ENCODE assay signal across 9 mouse cellular contexts in the genomic region with DNA sequence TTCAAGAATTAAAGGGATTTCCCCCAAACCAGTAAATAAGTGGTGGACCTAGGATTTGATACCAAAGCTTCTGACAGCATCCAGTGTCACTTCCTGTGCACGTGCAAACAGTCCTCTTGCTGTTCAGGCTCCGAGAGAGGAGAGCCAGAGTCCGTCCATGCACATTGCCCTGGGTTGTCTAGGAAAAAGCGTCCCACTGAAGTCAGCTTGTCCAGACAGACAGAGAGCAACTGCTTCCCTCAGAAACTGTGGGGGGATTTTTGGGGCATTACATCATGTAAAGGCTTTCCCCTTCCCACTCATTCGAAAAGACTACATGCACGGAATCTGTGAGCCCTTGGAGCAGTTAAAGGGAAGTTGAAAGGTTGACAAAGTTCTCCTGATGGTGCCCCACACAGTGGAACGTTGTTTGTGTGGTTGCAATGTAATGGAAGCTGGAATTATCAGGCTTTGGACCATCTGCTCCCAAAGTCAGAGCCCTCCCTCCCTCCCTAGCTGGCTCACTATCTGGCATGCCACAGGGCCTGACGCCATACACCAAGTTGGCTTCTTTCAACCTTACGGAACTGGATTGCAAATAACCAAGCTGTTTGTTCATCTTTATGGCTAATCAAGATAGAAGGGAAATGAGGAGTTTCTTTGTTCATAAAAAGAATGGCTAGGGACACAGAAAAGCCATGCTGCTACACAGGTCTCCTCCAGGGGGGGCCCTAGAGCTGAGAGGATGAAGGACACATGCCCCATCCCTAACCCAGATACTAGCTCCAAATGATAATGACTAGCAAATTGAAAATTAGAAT. TPM values are rescaled to one million over a fixed set of nuclear protein-coding genes. Genes with fewer than 3 reads are reported as not detected.
DNase-seq lines count a peak whose midpoint lies in the region; ATAC-seq and TF ChIP-seq lines count a peak whose summit lies in the region.
"Had no signal": no experiment of that assay in that cellular context is flagged by ENCODE, and none has a peak within 500 bp of the region (broad histone marks: within the 10 kb centered on the region; RNA-seq: fewer than 3 reads in every experiment).

No protein-coding gene starts in this region.

- H3K4me1 ChIP-seq in MEL (ENCODE audit: control insufficient read depth in 1 of 2, insufficient read depth in 2 of 2, low read length in 2 of 2) = peaks cover 9 to 19% of the 10 kb centered on the region in 2 experiments
- H3K4me1 ChIP-seq in intestine, embryonic 16.5 days (ENCODE audit: control insufficient read depth, insufficient read depth, low read length) = peaks cover 29% of the 10 kb centered on the region
- peaks cover 36% of the 10 kb centered on the region for H3K4me1 ChIP-seq in lung, embryonic 14.5 days (ENCODE audit: insufficient read depth)
- peaks cover 30% of the 10 kb centered on the region; the same call in 1 of the 2 replicates for H3K4me1 ChIP-seq in stomach, embryonic 14.5 days (ENCODE audit: control insufficient read depth, insufficient read depth, low read length)

- peak; percentile 45 for ATAC-seq in intestine, embryonic 16.5 days
- ATAC-seq in lung, embryonic 14.5 days (ENCODE audit: insufficient read depth) = no peak
- ATAC-seq in stomach, embryonic 14.5 days (ENCODE audit: insufficient number of reproducible peaks, insufficient read depth, low FRiP score, low read depth) = peak; percentile 42; the same call in 1 of the 2 replicates

- DNase-seq in kidney, adult 18-20 months = peak; percentile 40
- no peak for DNase-seq in kidney, adult 11 months
- peak; percentile 81 for DNase-seq in MEL (ENCODE audit: low read depth, low spot score)
- peak; percentile 48 for DNase-seq in embryo, embryonic 11 days
- peak; percentile 57 for DNase-seq in lung, embryonic 14.5 days
- DNase-seq in urinary bladder, adult 18-20 months (ENCODE audit: low spot score in 2 of 2) = no peak

- H3K4me2 ChIP-seq in intestine, embryonic 16.5 days (ENCODE audit: low read depth, low read length) = no peak overlapping the region
- no peak overlapping the region for H3K4me2 ChIP-seq in lung, embryonic 14.5 days
- no peak overlapping the region for H3K4me2 ChIP-seq in stomach, embryonic 14.5 days (replicated peaks; ENCODE audit: low read depth, low read length)

- no peak overlapping the region for H3K27ac ChIP-seq in MEL (ENCODE audit: control insufficient read depth, low read depth, low read length)
- H3K27ac ChIP-seq in intestine, embryonic 16.5 days (ENCODE audit: low read length) = peak overlapping the region; percentile 33
- peak overlapping the region; percentile 32; the same call in 1 of the 2 replicates for H3K27ac ChIP-seq in lung, embryonic 14.5 days (ENCODE audit: low read depth)
- H3K27ac ChIP-seq in stomach, embryonic 14.5 days (ENCODE audit: low read length) = peak overlapping the region; percentile 35; the same call in 1 of the 2 replicates

- no peaks in the 10 kb centered on the region for H3K27me3 ChIP-seq in MEL (ENCODE audit: control insufficient read depth in 1 of 2, insufficient read depth in 2 of 2, low read length in 2 of 2)
- H3K27me3 ChIP-seq in intestine, embryonic 16.5 days (replicated peaks; ENCODE audit: control insufficient read depth, insufficient read depth, low read length) = no peaks in the 10 kb centered on the region
- no peaks in the 10 kb centered on the region for H3K27me3 ChIP-seq in lung, embryonic 14.5 days (ENCODE audit: insufficient read depth, low read length)
- H3K27me3 ChIP-seq in stomach, embryonic 14.5 days (ENCODE audit: control insufficient read depth, insufficient read depth, low read length) = no peaks in the 10 kb centered on the region

- no peak for TF ChIP-seq EP300 in MEL (IDR thresholded peaks at IDR 0.05; ENCODE audit: low read depth in 1 of 2, low read length in 2 of 2)

- H3K9ac ChIP-seq in MEL (ENCODE audit: control insufficient read depth, low read depth, low read length, poor library complexity, severe bottlenecking) = no peak overlapping the region
- no peak overlapping the region for H3K9ac ChIP-seq in intestine, embryonic 16.5 days (ENCODE audit: low read depth, low read length)
- no peak overlapping the region for H3K9ac ChIP-seq in lung, embryonic 14.5 days
- H3K9ac ChIP-seq in stomach, embryonic 14.5 days (replicated peaks; ENCODE audit: low read depth, low read length) = no peak overlapping the region

- peak; percentile 73 to 80 (median 79) for TF ChIP-seq CTCF in MEL (IDR thresholded peaks at IDR 0.05 in 2 of 3, conservative IDR thresholded peaks at IDR 0.05 in 1 of 3; ENCODE audit: control insufficient read depth in 1 of 3, insufficient read depth in 1 of 3, low read depth in 2 of 3, low read length in 3 of 3, poor library complexity in 1 of 3, severe bottlenecking in 1 of 3)
- peak; percentile 63 for TF ChIP-seq CTCF in lung, embryonic 14.5 days (IDR thresholded peaks at IDR 0.05; ENCODE audit: low read depth)

- TF ChIP-seq POLR2A in MEL (IDR thresholded peaks at IDR 0.05; ENCODE audit: control insufficient read depth in 1 of 2, insufficient read depth in 1 of 2, low read depth in 1 of 2, low read length in 2 of 2, poor library complexity in 1 of 2) = no peak

- no peaks in the 10 kb centered on the region for H3K79me2 ChIP-seq in MEL (ENCODE audit: control insufficient read depth, insufficient read depth, low read length, poor library complexity)

- no peaks in the 10 kb centered on the region for H3K9me3 ChIP-seq in MEL (replicated peaks; ENCODE audit: insufficient read depth, low read length)
- no peaks in the 10 kb centered on the region for H3K9me3 ChIP-seq in intestine, embryonic 16.5 days (ENCODE audit: control insufficient read depth, low read length)
- H3K9me3 ChIP-seq in lung, embryonic 14.5 days (ENCODE audit: low read depth, low read length) = no peaks in the 10 kb centered on the region
- H3K9me3 ChIP-seq in stomach, embryonic 14.5 days (ENCODE audit: control insufficient read depth, low read depth, low read length) = no peaks in the 10 kb centered on the region

- H3K4me3 ChIP-seq in MEL (ENCODE audit: control insufficient read depth in 1 of 2, insufficient read depth in 1 of 2, low read depth in 2 of 2, low read length in 2 of 2) = no peak overlapping the region
- H3K4me3 ChIP-seq in intestine, embryonic 16.5 days (ENCODE audit: low read length) = no peak overlapping the region
- no peak overlapping the region for H3K4me3 ChIP-seq in lung, embryonic 14.5 days (ENCODE audit: low read depth, low read length)
- no peak overlapping the region for H3K4me3 ChIP-seq in stomach, embryonic 14.5 days (ENCODE audit: low read depth, low read length)
- H3K4me3 ChIP-seq: myocyte had no signal

- WGBS in intestine, embryonic 16.5 days = 43% methylated on average over 9 of the region's 9 CpGs
- 41% methylated on average over 9 of the region's 9 CpGs for WGBS in lung, embryonic 14.5 days
- WGBS in stomach, embryonic 14.5 days = 36% methylated on average over 9 of the region's 9 CpGs

- peak; percentile 52 for TF ChIP-seq RAD21 in MEL (IDR thresholded peaks at IDR 0.05; ENCODE audit: low read depth, low read length)

- H3K36me3 ChIP-seq in MEL (ENCODE audit: control insufficient read depth in 1 of 2, insufficient read depth in 2 of 2, low read length in 2 of 2) = peaks cover 0 to 19% of the 10 kb centered on the region in 2 experiments; a peak in 2 of 4 replicates
- H3K36me3 ChIP-seq in intestine, embryonic 16.5 days (ENCODE audit: control insufficient read depth, insufficient read depth, low read length) = no peaks in the 10 kb centered on the region
- no peaks in the 10 kb centered on the region for H3K36me3 ChIP-seq in lung, embryonic 14.5 days (ENCODE audit: insufficient read depth)
- no peaks in the 10 kb centered on the region for H3K36me3 ChIP-seq in stomach, embryonic 14.5 days (ENCODE audit: control insufficient read depth, insufficient read depth, low read length)

TF ChIP-seq in MEL, 35 proteins besides CTCF, POLR2A, EP300 and RAD21 (continues in another document):
- no peak for TF ChIP-seq MEF2A (IDR thresholded peaks at IDR 0.05; ENCODE audit: extremely low read depth, insufficient replicate concordance, low read depth, low read length, poor library complexity, severe bottlenecking)
- TF ChIP-seq CHD1 (IDR thresholded peaks at IDR 0.05; ENCODE audit: low read depth, low read length) = no peak
- TF ChIP-seq BHLHE40 (IDR thresholded peaks at IDR 0.05; ENCODE audit: borderline replicate concordance, low read depth, low read length) = peak; percentile 8; the same call in 1 of the 2 replicates
- no peak for TF ChIP-seq MAZ (IDR thresholded peaks at IDR 0.05; ENCODE audit: low read depth, low read length)
- no peak for TF ChIP-seq POLR2AphosphoS2 (IDR thresholded peaks at IDR 0.05; ENCODE audit: low read length)
- TF ChIP-seq MAFK (IDR thresholded peaks at IDR 0.05; ENCODE audit: borderline replicate concordance, low read depth, low read length) = no peak
- peak; percentile 59 for TF ChIP-seq SMC3 (IDR thresholded peaks at IDR 0.05; ENCODE audit: low read depth, low read length)
- TF ChIP-seq SIN3A (IDR thresholded peaks at IDR 0.05; ENCODE audit: low read length) = peak; percentile 44; the same call in 1 of the 2 replicates
- TF ChIP-seq TAL1 (IDR thresholded peaks at IDR 0.05; ENCODE audit: low read length) = no peak
- TF ChIP-seq MXI1 (IDR thresholded peaks at IDR 0.05; ENCODE audit: low read depth, low read length) = 0 out of 2 replicates have a peak, but pooled peaks have one; percentile 39
- no peak for TF ChIP-seq NELFE (IDR thresholded peaks at IDR 0.05; ENCODE audit: low read depth, low read length)
- TF ChIP-seq NRF1 (IDR thresholded peaks at IDR 0.05; ENCODE audit: insufficient read depth, low read depth, low read length, poor library complexity, severe bottlenecking) = no peak
- no peak for TF ChIP-seq TBP (IDR thresholded peaks at IDR 0.05; ENCODE audit: low read depth, low read length)
- no peak for TF ChIP-seq JUND (IDR thresholded peaks at IDR 0.05; ENCODE audit: low read depth, low read length)
- peak; percentile 69; the same call in 1 of the 2 replicates for TF ChIP-seq MYC (IDR thresholded peaks at IDR 0.05; ENCODE audit: low read depth, low read length)
- 0 out of 2 replicates have a peak, but pooled peaks have one; percentile 6 for TF ChIP-seq ZC3H11A (IDR thresholded peaks at IDR 0.05; ENCODE audit: low read depth, low read length)
- no peak for TF ChIP-seq CHD2 (IDR thresholded peaks at IDR 0.05; ENCODE audit: low read length)
- TF ChIP-seq USF1 (IDR thresholded peaks at IDR 0.05; ENCODE audit: low read depth, low read length) = peak; percentile 41; the same call in 1 of the 2 replicates
- TF ChIP-seq ZMIZ1 (IDR thresholded peaks at IDR 0.05; ENCODE audit: low read depth, low read length) = no peak

RNA-seq across cellular contexts. Expression of a gene that starts 37.9 kb away (rescaled TPM):
- total RNA-seq in MEL (2012; rRNA removed) = 5.2 and 7.8 TPM in 2 replicates
- 10 to 100 TPM; 27.1 to 83.9 TPM for polyA plus RNA-seq in MEL (2012; ENCODE audit: insufficient read depth in 1 of 2, insufficient read length in 2 of 2, low read depth in 1 of 2, low replicate concordance in 2 of 2, missing spikeins in 1 of 2)
- 9.0 and 10.7 TPM in 2 replicates for polyA plus RNA-seq in intestine, embryonic 16.5 days (2015; fragmentation: Nextera tagmentation; extraction: Ambion mirVana)
- 14.8 and 15.8 TPM in 2 replicates for polyA plus RNA-seq in lung, embryonic 14.5 days (2014; fragmentation: Nextera tagmentation; extraction: Ambion mirVana)
- polyA plus RNA-seq in stomach, embryonic 14.5 days (2014; fragmentation: Nextera tagmentation; extraction: Ambion mirVana) = 11.5 and 12.0 TPM in 2 replicates

Comparison
In these comparisons a context has a peak if more than half of its experiments do, and no peak if none do; other contexts are left out.
1. DNase-seq: peak in kidney, adult 18-20 months (single experiment), MEL (single experiment), embryo, embryonic 11 days (single experiment) and lung, embryonic 14.5 days (single experiment); none in kidney, adult 11 months (single experiment) and urinary bladder, adult 18-20 months (0 of 2).